Mouse (Mus musculus) liver, embryonic 14.5 days (tissue): ENCODE data around the gene Enpep. TPM values are rescaled to one million over a fixed set of nuclear protein-coding genes. Genes with fewer than 3 reads are reported as not detected.

Experiments used
- ATAC-seq: fragments of 200-750 bp; cut with Nextera tagmentation; 2 replicates; pipeline ENCODE4 v1.8.0; 2017; ENCODE audit warnings: moderate number of reproducible peaks, mild to moderate bottlenecking, moderate library complexity; ENCODE audit not compliant: insufficient read depth
- DNase-seq, 3 experiments: peaks; one replicate each; pipeline ENCODE4 v3.0.0-alpha.2; 2012 to 2013; ENCODE audit warnings: low read depth in 3 of 3, low spot score in 3 of 3
- H3K27ac ChIP-seq: fragments of 300-500 bp; sonication (generic); 2 replicates; pipeline ENCODE4 v1.5.1; 2014; ENCODE audit warnings: moderate library complexity, mild to moderate bottlenecking, control low read depth, inconsistent platforms
- H3K27me3 ChIP-seq: fragments of 300-500 bp; sonication (generic); 2 replicates; pipeline ENCODE4 v1.6.1; 2014; ENCODE audit warnings: mild to moderate bottlenecking, low read length, moderate library complexity; ENCODE audit not compliant: control insufficient read depth, insufficient read depth
- H3K36me3 ChIP-seq: fragments of 300-500 bp; sonication (generic); replicated peaks from 2 replicates; pipeline ENCODE4 v1.6.1; 2014; ENCODE audit warnings: low read depth; ENCODE audit not compliant: control insufficient read depth, insufficient read depth
- H3K4me1 ChIP-seq, 2 experiments: fragments of 200-500 bp in 1 of 2; fragments of 300-500 bp in 1 of 2; sonication (generic) in 1 of 2; replicated peaks; 2 replicates each; pipeline ENCODE4 v1.6.1; 2012 to 2014; ENCODE audit warnings: antibody characterized with exemption in 1 of 2, inconsistent platforms in 1 of 2, low read length in 1 of 2; ENCODE audit not compliant: control insufficient read depth in 2 of 2, insufficient read depth in 2 of 2
- H3K4me2 ChIP-seq: fragments of 300-500 bp; sonication (generic); 2 replicates; pipeline ENCODE4 v1.6.1; 2014; ENCODE audit warnings: low read depth, mild to moderate bottlenecking, control low read depth, moderate library complexity
- H3K4me3 ChIP-seq, 2 experiments: fragments of 200-500 bp in 1 of 2; fragments of 300-500 bp in 1 of 2; sonication (generic) in 1 of 2; 2 replicates each; pipeline ENCODE4 v1.5.1; 2012 to 2014; ENCODE audit warnings: low read depth in 2 of 2, low read length in 2 of 2, mild to moderate bottlenecking in 2 of 2, control low read depth in 1 of 2, inconsistent platforms in 1 of 2, moderate library complexity in 1 of 2; ENCODE audit not compliant: insufficient read depth in 1 of 2
- H3K9ac ChIP-seq: fragments of 300-500 bp; sonication (generic); replicated peaks from 2 replicates; pipeline ENCODE4 v1.6.1; 2014; ENCODE audit warnings: mild to moderate bottlenecking, control low read depth, moderate library complexity
- H3K9me3 ChIP-seq: fragments of 300-500 bp; sonication (generic); 2 replicates; pipeline ENCODE4 v1.6.1; 2016; ENCODE audit warnings: low read length, mixed read lengths; ENCODE audit not compliant: control insufficient read depth
- CTCF ChIP-seq: IDR thresholded peaks from 2 replicates; pipeline ENCODE4 v1.5.1; 2016; ENCODE audit warnings: antibody characterized with exemption, low read depth, control low read depth
- EP300 ChIP-seq: IDR thresholded peaks from 2 replicates; pipeline ENCODE4 v1.6.1; 2016; ENCODE audit warnings: antibody characterized with exemption, low read depth
- WGBS: fragments of 180-500 bp; shearing (Covaris S2); extraction: QIAGEN DNeasy Blood & Tissue Kit; methylation state at CpG from one replicate; pipeline ENCODE4 v1.1.7; 2014; ENCODE audit not compliant: insufficient replicate concordance; 5-methylcytosine and 5-hydroxymethylcytosine counted together
- polyA plus RNA-seq, 2 experiments: library from polyadenylated mRNA; depleted of rRNA in 1 of 2; stranded (reverse) in 1 of 2; unstranded in 1 of 2; fragments of >200 nt; fragmentation: Nextera tagmentation in 1 of 2; extraction: Ambion mirVana in 1 of 2; gene quantifications; 2 replicates each; pipeline versions ENCODE4 v1.2.1 to v1.2.3; 2012 to 2014

Enpep gene
- polyA plus RNA-seq, 2 experiments = 2.5 to 2.7 TPM

DNA sequence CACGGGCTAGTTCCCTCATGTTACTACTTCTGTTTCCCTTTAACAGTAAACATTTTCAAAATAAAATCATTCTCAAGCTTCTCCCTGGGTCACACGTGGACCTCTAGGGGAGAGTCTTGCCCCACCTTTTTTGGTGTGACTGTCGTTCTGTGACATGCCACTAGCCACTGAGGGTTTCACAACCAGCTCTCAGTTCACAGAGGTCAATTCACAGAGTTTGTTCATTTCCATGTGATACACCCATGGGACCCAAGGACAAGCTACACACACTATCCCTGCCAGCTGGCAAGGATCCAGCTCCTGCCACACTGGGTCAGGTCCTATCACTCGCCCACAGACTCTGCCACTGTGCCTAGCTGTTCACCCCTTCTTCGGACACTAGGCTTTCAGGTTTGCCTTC lies 35.5 kb downstream of the Enpep start:
- WGBS = 30% methylated on average over 5 of the region's 5 CpGs
- ATAC-seq (peak; percentile 68), DNase-seq (peak; percentile 22 to 35 (median 26))
- Histone ChIP-seq H3K4me3 (no peak overlapping the region), H3K27me3 (no peaks in the 10 kb centered on the region), H3K27ac (no peak overlapping the region), H3K4me2 (no peak overlapping the region), H3K9ac (no peak overlapping the region), H3K4me1 (no peaks in the 10 kb centered on the region; a peak in 1 of 4 replicates), H3K9me3 (no peaks in the 10 kb centered on the region), H3K36me3 (no peaks in the 10 kb centered on the region)
- TF ChIP-seq EP300 = no peak
- no peak for TF ChIP-seq CTCF

DNA sequence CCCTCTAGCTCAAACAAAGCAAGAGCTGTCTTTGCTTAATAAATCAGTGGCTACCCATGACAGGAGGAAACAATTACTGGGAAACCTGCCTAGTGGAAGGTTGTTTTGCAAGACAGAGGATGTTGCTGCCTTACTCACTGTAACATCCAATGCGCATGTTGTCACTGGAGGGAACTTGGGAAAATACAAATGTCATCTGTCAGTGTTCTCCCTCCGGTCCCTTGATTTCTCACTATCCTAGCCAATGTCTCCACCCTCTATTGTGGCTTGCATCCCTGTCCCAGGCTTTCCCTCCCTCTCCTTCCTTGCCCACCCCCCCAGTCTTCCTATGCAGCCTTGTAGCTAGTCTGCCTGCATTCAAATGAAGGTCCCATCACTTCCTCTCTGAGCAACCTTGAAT lies 36.6 kb downstream of the Enpep start:
- DNase-seq (no peak), ATAC-seq (no peak)
- Histone ChIP-seq H3K36me3 (no peaks in the 10 kb centered on the region), H3K9ac (no peak overlapping the region), H3K27me3 (no peaks in the 10 kb centered on the region), H3K4me2 (no peak overlapping the region), H3K9me3 (no peaks in the 10 kb centered on the region), H3K4me1 (no peaks in the 10 kb centered on the region; a peak in 1 of 4 replicates), H3K4me3 (no peak overlapping the region), H3K27ac (no peak overlapping the region)
- TF ChIP-seq CTCF = no peak
- no peak for TF ChIP-seq EP300
- 28% methylated on average over 2 of the region's 2 CpGs for WGBS

DNA sequence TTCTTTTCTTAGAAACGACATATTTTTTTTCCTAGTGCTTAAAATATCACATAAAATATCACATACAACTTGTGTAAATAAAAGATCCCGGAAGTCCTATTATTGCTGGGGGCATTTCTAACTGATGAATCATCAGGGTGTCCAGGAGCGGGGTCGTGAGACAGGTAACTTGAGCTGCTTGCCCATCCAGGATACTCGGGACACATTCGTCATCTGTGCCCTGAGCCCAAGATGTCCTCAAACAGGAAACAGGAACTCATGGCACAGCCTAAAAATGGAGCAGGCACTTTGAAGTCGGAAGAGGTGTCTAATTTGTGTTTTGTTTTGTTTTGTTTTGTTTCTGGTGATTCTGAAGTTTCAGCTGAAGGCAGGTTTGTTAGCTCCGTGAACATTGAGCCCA lies 43.0 kb downstream of the Enpep start:
- no peaks in the 10 kb centered on the region for H3K9me3 ChIP-seq
- ATAC-seq = no peak
- H3K27me3 ChIP-seq = no peaks in the 10 kb centered on the region
- no peaks in the 10 kb centered on the region for H3K4me1 ChIP-seq
- DNase-seq = no peak
- 38% methylated on average over 8 of the region's 8 CpGs for WGBS
- H3K4me2 ChIP-seq = no peak overlapping the region
- no peak overlapping the region for H3K4me3 ChIP-seq
- TF ChIP-seq CTCF (no peak), EP300 (no peak)
- H3K36me3 ChIP-seq = no peaks in the 10 kb centered on the region
- no peak overlapping the region for H3K27ac ChIP-seq
- no peak overlapping the region for H3K9ac ChIP-seq

DNA sequence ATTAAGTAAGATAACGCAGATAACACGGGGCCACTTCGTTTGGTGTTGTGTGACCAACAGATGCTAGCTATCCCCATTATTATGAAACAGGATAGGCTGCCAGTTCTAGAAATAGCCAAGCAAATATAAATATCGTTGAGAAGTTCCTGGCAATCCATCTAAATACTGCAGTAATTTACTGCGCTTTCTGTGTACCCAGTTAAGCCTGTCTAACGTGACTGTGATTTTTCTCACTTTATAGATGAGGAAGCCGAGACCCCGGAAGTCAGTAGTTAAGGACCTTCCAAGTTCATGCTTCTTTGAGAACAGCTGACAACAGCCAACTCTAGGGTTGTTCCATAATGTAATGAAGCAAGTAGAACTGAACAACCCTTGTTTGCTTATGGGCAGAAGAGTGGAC lies 45.4 kb downstream of the Enpep start:
- no peak overlapping the region for H3K9ac ChIP-seq
- H3K4me1 ChIP-seq = no peaks in the 10 kb centered on the region
- ATAC-seq = no peak
- H3K4me3 ChIP-seq = no peak overlapping the region
- H3K36me3 ChIP-seq = no peaks in the 10 kb centered on the region
- DNase-seq = no peak
- WGBS = 61% methylated on average over 8 of the region's 8 CpGs
- TF ChIP-seq CTCF (no peak), EP300 (no peak)
- no peak overlapping the region for H3K4me2 ChIP-seq
- no peaks in the 10 kb centered on the region for H3K27me3 ChIP-seq
- no peak overlapping the region for H3K27ac ChIP-seq
- H3K9me3 ChIP-seq = no peaks in the 10 kb centered on the region

DNA sequence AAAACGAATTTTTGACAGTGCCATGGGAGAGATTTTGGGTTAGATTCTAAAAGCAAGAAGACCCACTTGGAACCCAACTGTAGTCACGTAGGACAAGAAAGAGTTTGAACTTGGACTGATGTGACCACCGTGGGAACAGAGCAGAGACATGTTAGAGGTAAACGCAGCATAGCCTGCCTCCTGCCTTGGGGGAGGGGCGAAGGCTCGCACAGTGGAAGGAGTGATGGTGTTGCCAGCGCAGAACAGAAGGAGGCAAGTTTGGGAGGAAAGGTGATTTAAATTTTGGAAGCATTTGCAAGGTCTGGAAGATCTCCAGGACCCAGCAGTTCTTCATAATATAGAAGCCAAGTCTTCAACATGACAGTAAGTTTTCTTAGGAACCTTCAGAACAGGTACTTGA lies 46.1 kb downstream of the Enpep start:
- Histone ChIP-seq H3K27me3 (no peaks in the 10 kb centered on the region), H3K9ac (no peak overlapping the region), H3K4me1 (no peaks in the 10 kb centered on the region), H3K27ac (no peak overlapping the region), H3K4me3 (no peak overlapping the region), H3K4me2 (no peak overlapping the region), H3K36me3 (no peaks in the 10 kb centered on the region), H3K9me3 (no peaks in the 10 kb centered on the region)
- TF ChIP-seq EP300 = no peak
- no peak for TF ChIP-seq CTCF
- ATAC-seq = no peak
- WGBS = 46% methylated on average over 7 of the region's 7 CpGs
- DNase-seq = no peak

DNA sequence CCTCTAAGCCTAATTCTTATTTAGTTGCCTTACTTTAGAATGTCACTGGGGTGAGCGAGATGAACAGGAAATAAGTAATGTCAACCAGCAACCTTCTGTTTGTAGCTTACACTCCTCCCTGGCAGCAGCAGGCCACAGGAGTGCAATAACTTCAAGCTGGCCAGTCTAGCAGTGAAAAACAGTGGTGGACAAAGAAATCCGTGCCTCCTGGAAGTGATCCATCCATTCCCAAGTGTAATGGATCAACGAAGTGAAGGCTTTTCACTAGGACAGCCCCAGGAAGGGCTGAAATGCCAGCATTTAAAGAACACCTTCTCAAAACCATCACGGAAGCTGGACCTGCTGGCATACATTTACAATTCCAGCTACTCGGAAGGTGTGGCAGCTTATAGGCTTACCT lies 48.2 kb downstream of the Enpep start:
- ATAC-seq = no peak
- H3K4me3 ChIP-seq = no peak overlapping the region
- no peaks in the 10 kb centered on the region for H3K4me1 ChIP-seq
- TF ChIP-seq EP300 (no peak), CTCF (no peak)
- no peaks in the 10 kb centered on the region for H3K36me3 ChIP-seq
- no peak overlapping the region for H3K9ac ChIP-seq
- H3K27ac ChIP-seq = no peak overlapping the region
- 60% methylated on average over 5 of the region's 5 CpGs for WGBS
- H3K9me3 ChIP-seq = no peaks in the 10 kb centered on the region
- DNase-seq = no peak
- H3K27me3 ChIP-seq = no peaks in the 10 kb centered on the region
- H3K4me2 ChIP-seq = no peak overlapping the region
